Mouse (Mus musculus): ENCODE results near the gene Rspry1. TPM values are rescaled to one million over a fixed set of nuclear protein-coding genes. Genes with fewer than 3 reads are reported as not detected.
A peak's percentile ranks its signal among the peaks of the same experiment; 100 is the strongest.

The Rspry1 gene
- total RNA-seq, 2 experiments from 2014 or later, result 32.6 to 43.9 TPM

DNA sequence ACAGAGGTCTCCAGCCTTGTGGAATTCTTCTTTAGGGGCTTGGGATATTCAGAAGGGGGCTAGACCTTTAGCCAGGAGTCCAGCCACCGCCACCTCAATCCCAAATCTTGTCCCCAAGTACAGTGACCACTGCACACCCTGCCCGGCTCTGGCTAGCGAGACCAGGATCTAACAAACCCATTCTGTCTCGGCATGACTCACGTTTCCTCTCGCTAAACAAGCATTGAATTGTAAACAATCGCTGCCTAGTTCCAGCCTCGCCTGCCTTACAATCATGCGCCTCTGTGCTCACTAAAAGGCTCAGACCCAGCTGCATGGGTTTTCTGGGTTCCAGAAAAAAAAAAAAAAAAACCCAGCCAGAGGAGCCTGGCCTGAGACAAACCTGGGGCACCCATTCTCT is 76.8 kb downstream of the Rspry1 start:
- ATAC-seq (replicated peaks; ENCODE audit: low FRiP score, low TSS enrichment, poor library complexity, severe bottlenecking), result no peak

- no peak for ATAC-seq (replicated peaks; ENCODE audit: low FRiP score, low TSS enrichment, poor library complexity, severe bottlenecking)
Measured at GRCm38 (mm10) chr8:94680414-94680813, 78.7 kb downstream of the Rspry1 start.

DNA sequence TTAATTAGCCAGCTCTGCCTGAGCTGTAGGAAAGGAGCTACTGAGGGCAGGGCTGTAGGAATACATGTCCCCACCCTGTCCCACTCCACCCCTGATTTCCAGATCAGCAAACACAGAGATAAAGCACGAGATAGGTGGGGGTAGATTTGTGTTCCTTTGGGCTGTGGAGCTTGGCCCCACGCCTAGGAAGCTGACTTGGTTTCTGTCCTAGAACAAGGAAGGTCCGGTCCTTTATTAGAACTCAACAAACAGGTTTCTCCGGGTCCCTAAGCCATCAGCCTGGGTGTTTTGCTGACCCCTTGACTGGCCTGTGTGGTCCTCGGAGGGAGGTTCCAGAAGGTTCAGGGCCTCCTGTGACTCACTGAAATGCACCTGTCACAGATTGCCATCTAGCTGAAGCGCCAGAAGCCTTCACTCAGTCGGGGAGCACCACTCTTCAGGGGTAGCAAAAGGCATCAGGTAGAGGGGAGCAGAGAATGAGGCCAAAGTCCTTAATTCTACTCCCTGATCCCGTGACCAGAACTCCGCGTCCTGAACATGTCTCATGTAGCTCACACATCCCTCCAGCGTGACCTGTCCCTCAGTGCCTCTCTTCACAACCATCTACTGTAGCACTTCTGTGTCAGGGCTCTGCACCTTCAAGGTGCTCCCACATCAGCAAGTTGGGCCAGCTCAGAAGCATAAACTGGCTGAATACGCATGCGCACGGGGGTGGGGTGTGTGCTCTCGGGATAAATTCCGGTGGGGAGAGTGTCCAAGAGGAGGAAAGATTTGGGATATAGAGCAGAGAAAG is 81.2 kb downstream of the Rspry1 start:
- no peak for ATAC-seq (replicated peaks; ENCODE audit: low FRiP score, low TSS enrichment, poor library complexity, severe bottlenecking)

DNA sequence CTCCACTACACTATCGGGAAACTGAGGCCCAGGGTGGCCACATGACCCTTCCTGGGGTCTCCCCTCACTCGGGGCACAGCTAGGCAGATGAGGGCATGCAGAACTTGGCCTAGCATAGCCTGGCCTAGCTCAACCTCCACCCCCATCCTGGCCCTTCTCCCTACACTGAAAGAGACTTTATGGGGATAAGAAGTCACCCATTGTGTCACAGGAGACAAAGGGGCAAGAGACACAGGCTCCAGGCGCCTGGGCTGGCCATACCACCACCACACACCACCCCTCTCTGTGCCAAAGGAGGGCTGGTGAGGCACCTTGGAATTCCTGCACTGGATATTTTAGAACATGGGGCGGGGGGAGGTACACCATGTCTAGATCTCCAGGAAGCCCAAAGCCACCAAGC is 82.5 kb downstream of the Rspry1 start:
- no peak for ATAC-seq (replicated peaks; ENCODE audit: low FRiP score, low TSS enrichment, poor library complexity, severe bottlenecking)

GRCm38 (mm10) chr8:94685953-94686352 is 84.2 kb downstream of the Rspry1 start:
- no peak for ATAC-seq (replicated peaks; ENCODE audit: low FRiP score, low TSS enrichment, poor library complexity, severe bottlenecking)

GRCm38 (mm10) chr8:94694701-94695100 is 93.0 kb downstream of the Rspry1 start:
- ATAC-seq (replicated peaks; ENCODE audit: low FRiP score, low TSS enrichment, poor library complexity, severe bottlenecking), result no peak

DNA sequence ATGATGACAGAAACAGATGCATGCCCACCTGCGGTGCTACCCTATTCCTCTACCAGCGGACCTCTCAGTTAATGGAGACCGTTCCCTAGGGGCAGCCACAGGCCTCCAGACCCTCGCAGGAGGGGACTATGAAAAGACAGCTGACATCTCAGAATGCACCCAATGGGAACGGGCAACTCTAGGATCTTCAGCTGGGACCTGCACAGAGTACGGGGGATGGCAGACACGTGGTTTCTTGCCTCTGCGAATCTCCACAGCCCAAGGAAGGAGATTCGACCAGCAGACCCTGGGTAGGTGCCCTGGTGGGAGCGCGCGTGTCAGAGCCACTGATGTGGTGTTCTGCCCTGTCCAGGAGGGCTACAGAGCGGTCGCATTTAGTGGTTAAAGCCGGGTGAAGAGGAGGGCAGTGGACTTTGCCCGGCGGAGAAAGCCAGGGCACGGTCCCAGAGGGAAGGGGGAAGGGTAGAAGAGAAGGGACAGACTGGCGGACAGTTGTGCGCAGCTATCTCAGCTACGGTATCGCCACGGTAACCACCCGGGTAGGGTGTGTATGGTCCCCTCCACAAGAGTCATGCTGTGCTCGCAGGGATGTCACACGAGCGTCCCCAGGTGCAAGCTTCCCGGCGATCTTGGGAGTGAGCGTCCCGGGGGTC is 93.7 kb downstream of the Rspry1 start:
- ATAC-seq (replicated peaks; ENCODE audit: low FRiP score, low TSS enrichment, poor library complexity, severe bottlenecking), result no peak

DNA sequence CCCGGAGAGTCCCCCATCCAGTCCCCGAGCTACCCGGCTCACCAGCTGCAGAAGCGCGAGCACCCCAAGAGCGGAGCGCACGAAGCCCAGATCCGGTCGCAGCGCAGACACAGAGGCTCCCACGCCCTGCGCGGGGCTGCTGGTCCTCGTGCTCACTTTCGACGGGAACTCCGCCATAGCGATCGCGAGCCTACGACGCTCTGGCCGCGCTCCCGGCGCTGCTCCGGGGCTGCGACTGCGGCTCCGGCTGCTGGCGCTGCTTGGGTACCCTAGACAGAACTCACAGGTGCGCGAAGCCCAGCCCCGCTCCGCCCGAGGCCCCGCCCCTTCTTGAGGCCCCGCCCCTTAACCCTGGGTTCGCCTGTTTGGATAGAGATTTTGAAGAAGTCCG is 94.3 kb downstream of the Rspry1 start, which contains the start of gene Pllp:
Gene Pllp (minus strand): TSS at position 285 of the 391 bp plus-strand sequence.
- no peak; the same call in 1 of the 2 replicates for ATAC-seq (replicated peaks; ENCODE audit: low FRiP score, low TSS enrichment, poor library complexity, severe bottlenecking)

DNA sequence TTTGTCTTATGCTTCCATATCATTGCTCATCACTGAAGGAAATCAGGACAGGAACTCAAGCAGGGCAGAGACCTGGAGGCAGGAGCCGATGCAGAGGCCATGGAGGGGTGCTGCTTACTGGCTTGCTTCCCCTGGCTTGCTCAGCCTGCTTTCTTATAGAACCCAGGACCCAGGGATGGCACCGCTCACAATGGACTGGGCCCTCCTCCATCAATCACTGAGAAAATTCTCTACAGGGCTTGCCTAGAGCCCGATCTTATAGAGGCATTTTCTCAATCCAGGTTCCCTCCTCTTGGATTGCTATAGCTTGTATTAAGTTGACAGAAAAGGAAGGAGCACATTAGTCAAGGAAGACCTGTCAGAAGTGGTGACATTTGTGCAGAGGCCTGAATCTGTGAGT is 94.8 kb downstream of the Rspry1 start:
- ATAC-seq (replicated peaks; ENCODE audit: low FRiP score, low TSS enrichment, poor library complexity, severe bottlenecking), result no peak

GRCm38 (mm10) chr8:94697956-94698355 is 96.2 kb downstream of the Rspry1 start:
- no peak for ATAC-seq (replicated peaks; ENCODE audit: low FRiP score, low TSS enrichment, poor library complexity, severe bottlenecking)

DNA sequence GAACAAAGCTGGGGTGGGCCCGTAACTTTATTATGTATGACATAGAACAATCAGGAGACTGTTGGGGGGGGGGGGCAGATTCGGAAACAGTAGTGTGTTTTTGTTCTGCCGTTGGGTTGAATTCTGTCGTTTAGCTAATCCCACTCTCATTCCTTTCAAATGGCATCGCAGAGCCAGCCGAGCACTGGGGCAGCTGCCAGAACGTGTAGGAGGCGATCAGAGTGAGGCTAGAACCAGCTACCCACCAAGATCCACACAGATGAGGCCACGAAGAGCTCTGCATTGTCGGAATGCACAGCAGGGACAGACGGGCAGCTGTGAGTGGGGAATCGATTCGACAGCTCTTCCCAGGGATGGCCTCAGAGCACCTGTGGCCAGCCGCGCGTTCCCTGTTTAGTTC is 97.6 kb downstream of the Rspry1 start:
- ATAC-seq (replicated peaks; ENCODE audit: low FRiP score, low TSS enrichment, poor library complexity, severe bottlenecking), result no peak

DNA sequence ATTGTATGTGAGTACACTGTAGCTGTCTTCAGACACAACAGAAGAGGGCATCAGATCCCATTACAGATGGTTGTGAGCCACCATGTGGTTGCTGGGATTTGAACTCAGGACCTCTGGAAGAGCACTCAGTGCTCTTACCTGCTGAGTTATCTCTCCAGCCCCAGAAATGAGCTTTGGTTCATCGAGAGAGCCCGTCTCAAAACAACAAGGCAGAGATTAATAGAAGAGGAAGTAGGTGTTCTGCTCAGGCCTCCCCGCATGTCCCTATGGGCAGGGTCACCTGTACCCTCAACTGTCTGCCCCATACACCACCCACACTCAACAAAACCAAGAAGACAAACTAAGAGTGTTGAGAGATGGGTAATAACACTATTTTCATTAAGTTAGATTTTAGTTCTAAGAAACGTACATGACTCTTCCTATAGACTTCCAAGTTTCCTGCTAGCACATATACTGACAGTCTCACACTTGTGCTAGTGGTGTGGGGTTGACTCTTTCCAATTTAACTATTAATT is 98.7 kb downstream of the Rspry1 start:
- no peak for ATAC-seq (replicated peaks; ENCODE audit: low FRiP score, low TSS enrichment, poor library complexity, severe bottlenecking)

DNA sequence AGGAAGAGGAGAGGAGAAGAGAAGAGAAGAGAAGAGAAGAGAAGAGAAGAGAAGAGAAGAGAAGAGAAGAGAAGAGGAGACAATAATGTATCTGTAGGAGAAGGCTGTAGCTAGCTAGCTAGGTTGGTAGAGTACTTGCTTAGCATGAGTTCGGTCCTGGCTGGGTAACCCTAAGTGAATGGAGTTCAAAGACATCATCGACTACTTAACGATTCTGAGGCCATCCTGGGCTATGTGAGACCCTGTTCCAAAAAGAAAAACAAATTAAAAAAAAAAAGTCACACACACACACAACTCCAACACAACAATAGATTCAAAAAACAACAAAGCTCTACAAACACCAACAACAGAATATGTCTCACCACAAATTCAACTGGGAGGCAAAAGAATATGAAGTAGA is 100.4 kb downstream of the Rspry1 start:
- ATAC-seq (replicated peaks; ENCODE audit: low FRiP score, low TSS enrichment, poor library complexity, severe bottlenecking), result no peak

DNA sequence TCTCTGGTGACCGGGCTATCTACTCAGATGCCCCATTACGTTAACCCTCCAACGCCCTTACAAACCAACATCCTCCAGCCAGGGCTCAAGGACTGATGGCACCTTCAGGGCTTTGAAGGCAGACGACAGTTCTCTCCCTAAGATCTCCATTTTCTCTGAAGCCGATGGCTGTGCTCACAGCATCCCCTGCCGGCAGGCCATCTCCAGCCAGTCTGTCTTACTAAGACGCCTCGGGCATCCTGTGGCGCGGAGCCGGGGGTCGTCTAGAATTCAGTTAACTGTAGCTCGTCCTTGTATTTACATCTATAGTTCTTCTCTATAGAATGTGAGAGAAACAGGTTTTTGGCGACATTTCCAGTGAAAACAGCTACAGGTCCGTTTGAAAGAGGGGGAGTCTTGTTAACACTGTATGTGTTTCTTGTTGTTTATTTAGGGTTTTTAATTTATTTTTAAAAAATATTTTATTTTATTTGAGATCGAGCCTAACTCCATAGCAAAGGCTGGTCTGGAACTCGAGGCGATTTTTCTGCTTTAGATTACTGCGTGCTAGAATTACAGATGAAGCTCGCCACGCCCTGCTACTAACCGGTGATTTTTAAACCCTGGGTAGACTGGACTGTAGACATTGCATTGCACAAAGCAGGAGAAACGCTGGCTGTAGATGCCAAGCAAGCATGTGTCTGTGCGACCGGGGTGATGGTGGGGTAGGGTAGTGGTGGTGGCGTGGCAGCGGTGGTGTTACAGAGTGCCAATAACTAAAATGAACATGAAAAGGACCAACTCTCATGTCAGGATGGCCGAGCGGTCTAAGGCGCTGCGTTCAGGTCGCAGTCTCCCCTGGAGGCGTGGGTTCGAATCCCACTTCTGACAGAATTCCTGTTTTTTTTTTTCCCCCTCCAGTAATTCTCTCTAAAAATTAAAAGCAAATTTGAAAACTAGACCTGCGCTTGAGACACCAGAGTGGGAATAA is 101.4 kb downstream of the Rspry1 start:
- peak; percentile 80 for ATAC-seq (replicated peaks; ENCODE audit: low FRiP score, low TSS enrichment, poor library complexity, severe bottlenecking)

- peak; percentile 52 for ATAC-seq (replicated peaks; ENCODE audit: low FRiP score, low TSS enrichment, poor library complexity, severe bottlenecking)
Measured at GRCm38 (mm10) chr8:94703972-94704668, 102.4 kb downstream of the Rspry1 start.

- no peak for ATAC-seq (replicated peaks; ENCODE audit: low FRiP score, low TSS enrichment, poor library complexity, severe bottlenecking)
Measured at GRCm38 (mm10) chr8:94704669-94704984, 102.9 kb downstream of the Rspry1 start.

DNA sequence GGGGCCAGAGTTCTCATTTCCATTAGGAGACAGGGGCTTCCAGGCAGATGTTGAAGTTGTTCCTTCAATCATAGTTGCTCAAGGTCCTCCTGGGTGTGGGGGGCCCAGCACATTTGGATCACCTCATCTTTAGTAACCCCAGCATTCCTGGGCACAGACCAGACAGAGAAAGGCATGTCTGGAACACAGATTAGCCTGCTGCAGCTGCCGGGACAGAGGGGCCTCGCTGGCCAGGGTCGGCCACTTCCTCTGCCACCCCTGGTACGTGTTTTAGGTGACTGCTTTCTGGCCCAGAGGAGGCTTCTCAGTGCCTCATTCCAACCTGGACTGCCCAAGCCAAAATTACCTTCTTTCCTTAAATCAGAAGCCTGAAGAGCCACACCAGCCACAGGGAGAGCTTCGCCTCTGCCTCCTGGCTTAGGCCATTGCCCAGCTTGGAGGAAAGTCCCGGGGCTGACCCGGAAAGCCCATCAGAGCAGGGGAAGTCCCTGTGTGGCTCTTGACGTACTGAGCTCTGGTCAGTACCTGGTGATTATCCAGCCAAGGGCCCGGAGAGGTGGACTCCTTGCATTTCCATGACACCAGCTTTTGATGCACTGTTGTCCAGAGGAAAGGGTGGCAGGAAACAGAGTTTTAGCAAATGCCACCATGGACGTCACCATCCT is 104.0 kb downstream of the Rspry1 start:
- no peak for ATAC-seq (replicated peaks; ENCODE audit: low FRiP score, low TSS enrichment, poor library complexity, severe bottlenecking)

DNA sequence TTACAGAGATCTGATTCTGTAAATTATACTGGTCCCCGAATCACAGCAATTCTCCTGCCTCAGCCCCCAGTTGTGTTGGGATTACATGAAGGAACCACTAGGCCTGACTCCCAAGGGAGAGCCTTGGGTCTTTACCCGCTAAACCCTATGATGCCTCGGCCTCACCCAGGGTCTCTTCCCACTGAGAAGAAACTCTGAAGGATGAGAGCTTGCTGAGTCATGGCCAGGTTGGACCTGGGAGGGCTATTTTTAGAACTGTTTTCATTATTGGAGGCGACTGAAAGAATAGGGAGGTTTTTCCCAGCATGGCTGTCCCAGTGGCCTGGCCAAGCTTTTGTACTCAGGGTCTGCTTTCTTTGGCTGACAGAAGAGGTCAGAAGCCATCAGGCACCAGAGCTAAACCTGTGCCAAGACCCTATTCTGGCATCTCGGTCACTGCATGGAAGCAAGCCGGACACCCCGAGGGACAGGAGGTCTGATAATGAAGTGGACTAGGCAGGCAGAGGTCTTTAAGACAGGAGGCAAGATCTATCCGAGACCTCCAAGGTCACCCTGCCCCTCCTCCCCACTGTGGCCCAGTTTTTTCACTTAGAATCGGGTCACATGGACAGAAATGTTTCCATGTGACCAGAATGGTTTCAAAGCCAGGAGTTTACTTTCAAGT is 105.1 kb downstream of the Rspry1 start:
- no peak for ATAC-seq (replicated peaks; ENCODE audit: low FRiP score, low TSS enrichment, poor library complexity, severe bottlenecking)

Measured in megakaryocyte-erythroid progenitor cell, adult 5-6 weeks (primary cell).